Mouse (Mus musculus): ENCODE data around the gene Kng1. TPM values are rescaled to one million over a fixed set of nuclear protein-coding genes. Genes with fewer than 3 reads are reported as not detected.
A peak's percentile ranks its signal among the peaks of the same experiment; 100 is the strongest.

Gene Kng1
- polyA plus RNA-seq, 1 experiment from 2014 or later: 918 TPM

- ATAC-seq (ENCODE audit: insufficient read depth): no peak
- no peaks in the 10 kb centered on the region for H3K27me3 ChIP-seq
- H3K27ac ChIP-seq (replicated peaks): no peak overlapping the region
- H3K4me1 ChIP-seq (replicated peaks): no peaks in the 10 kb centered on the region
- H3K36me3 ChIP-seq (replicated peaks): peaks cover 91% of the 10 kb centered on the region
- no peak overlapping the region for H3K4me2 ChIP-seq
- WGBS (ENCODE audit: insufficient replicate concordance): 64% methylated on average over 4 of the region's 4 CpGs
- H3K9ac ChIP-seq: no peak overlapping the region
- H3K4me3 ChIP-seq (replicated peaks): no peak overlapping the region
- no peaks in the 10 kb centered on the region for H3K9me3 ChIP-seq (replicated peaks)
Measured at GRCm38 (mm10) chr16:23117173-23117572, 59.5 kb downstream of the Kng1 start.

GRCm38 (mm10) chr16:23122446-23122845, 64.8 kb downstream of the Kng1 start:
- Histone ChIP-seq H3K9me3 (replicated peaks) (no peaks in the 10 kb centered on the region), H3K27ac (replicated peaks) (no peak overlapping the region), H3K9ac (no peak overlapping the region), H3K4me1 (replicated peaks) (peaks cover 13% of the 10 kb centered on the region), H3K36me3 (replicated peaks) (peaks cover 80% of the 10 kb centered on the region), H3K27me3 (no peaks in the 10 kb centered on the region), H3K4me2 (no peak overlapping the region), H3K4me3 (replicated peaks) (no peak overlapping the region)
- WGBS (ENCODE audit: insufficient replicate concordance): 72% methylated on average over 3 of the region's 3 CpGs
- no peak for ATAC-seq (ENCODE audit: insufficient read depth)

GRCm38 (mm10) chr16:23123104-23123503, 65.4 kb downstream of the Kng1 start:
- 77% methylated on average over 4 of the region's 4 CpGs for WGBS (ENCODE audit: insufficient replicate concordance)
- no peak overlapping the region for H3K9ac ChIP-seq
- H3K27ac ChIP-seq (replicated peaks): no peak overlapping the region
- no peak overlapping the region for H3K4me2 ChIP-seq
- H3K36me3 ChIP-seq (replicated peaks): peaks cover 73% of the 10 kb centered on the region
- no peak overlapping the region for H3K4me3 ChIP-seq (replicated peaks)
- peaks cover 13% of the 10 kb centered on the region for H3K4me1 ChIP-seq (replicated peaks)
- H3K27me3 ChIP-seq: no peaks in the 10 kb centered on the region
- ATAC-seq (ENCODE audit: insufficient read depth): no peak
- no peaks in the 10 kb centered on the region for H3K9me3 ChIP-seq (replicated peaks)

- 82% methylated on average over 4 of the region's 4 CpGs for WGBS (ENCODE audit: insufficient replicate concordance)
- no peaks in the 10 kb centered on the region for H3K27me3 ChIP-seq
- peaks cover 64% of the 10 kb centered on the region for H3K36me3 ChIP-seq (replicated peaks)
Measured at GRCm38 (mm10) chr16:23124398-23124797, 66.7 kb downstream of the Kng1 start.

GRCm38 (mm10) chr16:23127311-23127672, 69.6 kb downstream of the Kng1 start:
- H3K9me3 ChIP-seq (replicated peaks): no peaks in the 10 kb centered on the region
- peak overlapping the region; percentile 77 for H3K4me3 ChIP-seq (replicated peaks)
- peak overlapping the region; percentile 97 for H3K27ac ChIP-seq (replicated peaks)
- ATAC-seq (ENCODE audit: insufficient read depth): peak; percentile 34
- under 1% methylated on average over 4 of the region's 4 CpGs for WGBS (ENCODE audit: insufficient replicate concordance)
- H3K4me1 ChIP-seq (replicated peaks): peaks cover 21% of the 10 kb centered on the region
- no peaks in the 10 kb centered on the region for H3K27me3 ChIP-seq
- H3K4me2 ChIP-seq: peak overlapping the region; percentile 91
- H3K36me3 ChIP-seq (replicated peaks): peaks cover 35% of the 10 kb centered on the region
- peak overlapping the region; percentile 80 for H3K9ac ChIP-seq

More at GRCm38 (mm10) chr16:23124398-23124797, 66.7 kb downstream of the Kng1 start:
- ATAC-seq (ENCODE audit: insufficient read depth): no peak
- Histone ChIP-seq H3K4me3 (replicated peaks) (no peak overlapping the region), H3K27ac (replicated peaks) (no peak overlapping the region), H3K4me2 (no peak overlapping the region), H3K9me3 (replicated peaks) (no peaks in the 10 kb centered on the region), H3K4me1 (replicated peaks) (peaks cover 21% of the 10 kb centered on the region), H3K9ac (no peak overlapping the region)

- Histone ChIP-seq H3K4me1 (replicated peaks) (peaks cover 21% of the 10 kb centered on the region), H3K27me3 (no peaks in the 10 kb centered on the region), H3K27ac (replicated peaks) (peak within 1 kb of the TSS; percentile 97), H3K4me3 (replicated peaks) (peak within 1 kb of the TSS; percentile 77), H3K36me3 (replicated peaks) (peaks cover 30% of the 10 kb centered on the region), H3K9me3 (replicated peaks) (no peaks in the 10 kb centered on the region), H3K9ac (peak within 1 kb of the TSS; percentile 80), H3K4me2 (peak within 1 kb of the TSS; percentile 91)
- under 1% methylated on average over 51 of the region's 51 CpGs for WGBS (ENCODE audit: insufficient replicate concordance)
- peak; percentile 96 for ATAC-seq (ENCODE audit: insufficient read depth)
Measured at GRCm38 (mm10) chr16:23127673-23128375, 70.2 kb downstream of the Kng1 start, which contains the start of gene Rfc4. Gene Rfc4, minus strand, starts transcription at chr16:23127737.

- H3K9ac ChIP-seq: no peak overlapping the region
- H3K9me3 ChIP-seq (replicated peaks): no peaks in the 10 kb centered on the region
- no peak overlapping the region for H3K27ac ChIP-seq (replicated peaks)
- WGBS (ENCODE audit: insufficient replicate concordance): 79% methylated on average over 3 of the region's 3 CpGs
- ATAC-seq (ENCODE audit: insufficient read depth): no peak
- no peaks in the 10 kb centered on the region for H3K27me3 ChIP-seq
- H3K4me3 ChIP-seq (replicated peaks): no peak overlapping the region
- no peak overlapping the region for H3K4me2 ChIP-seq
- H3K36me3 ChIP-seq (replicated peaks): peaks cover 9% of the 10 kb centered on the region; the same call in 1 of the 2 replicates
- peaks cover 21% of the 10 kb centered on the region for H3K4me1 ChIP-seq (replicated peaks)
Measured at GRCm38 (mm10) chr16:23130303-23130702, 72.6 kb downstream of the Kng1 start.

Small RNAs within 50 kb of the gene (microRNA-seq; reads per million reads assigned to microRNA genes)
- not detected for gene Gm49346

Other genes starting within 250 kb of the Kng1 start
- 0.16 and 0.22 TPM in 2 replicates for gene Crygs, start 246.3 kb upstream of the Kng1 start, polyA plus RNA-seq (2015; fragmentation: Nextera tagmentation; extraction: Ambion mirVana)
- 22.9 and 27.6 TPM in 2 replicates for gene Tbccd1, start 200.2 kb upstream of the Kng1 start, polyA plus RNA-seq (2015; fragmentation: Nextera tagmentation; extraction: Ambion mirVana)
- gene Dnajb11, start 200.0 kb upstream of the Kng1 start, polyA plus RNA-seq (2015; fragmentation: Nextera tagmentation; extraction: Ambion mirVana): 58.3 and 60.7 TPM in 2 replicates
- gene Ahsg, start 166.6 kb upstream of the Kng1 start, polyA plus RNA-seq (2015; fragmentation: Nextera tagmentation; extraction: Ambion mirVana): 2,676 and 4,109 TPM in 2 replicates
- gene Fetub, start 139.5 kb upstream of the Kng1 start, polyA plus RNA-seq (2015; fragmentation: Nextera tagmentation; extraction: Ambion mirVana): 7.3 and 12.9 TPM in 2 replicates
- gene Hrg, start 106.8 kb upstream of the Kng1 start, polyA plus RNA-seq (2015; fragmentation: Nextera tagmentation; extraction: Ambion mirVana): 2.2 and 4.9 TPM in 2 replicates
- 66.0 and 93.3 TPM in 2 replicates for gene Kng2, start 28.4 kb upstream of the Kng1 start, polyA plus RNA-seq (2015; fragmentation: Nextera tagmentation; extraction: Ambion mirVana)
- gene Eif4a2, start 49.6 kb downstream of the Kng1 start, polyA plus RNA-seq (2015; fragmentation: Nextera tagmentation; extraction: Ambion mirVana): 58.3 and 60.6 TPM in 2 replicates
- gene Rfc4, start 69.9 kb downstream of the Kng1 start, polyA plus RNA-seq (2015; fragmentation: Nextera tagmentation; extraction: Ambion mirVana): 119 and 137 TPM in 2 replicates
- not detected in 2 replicates for gene Adipoq, start 88.7 kb downstream of the Kng1 start, polyA plus RNA-seq (2015; fragmentation: Nextera tagmentation; extraction: Ambion mirVana)
- 12.9 and 15.4 TPM in 2 replicates for gene St6gal1, start 166.9 kb downstream of the Kng1 start, polyA plus RNA-seq (2015; fragmentation: Nextera tagmentation; extraction: Ambion mirVana)